Mouse (Mus musculus) forebrain, embryonic 14.5 days (tissue): Measurements from ENCODE around the gene Rab3il1. TPM values are rescaled to one million over a fixed set of nuclear protein-coding genes. Genes with fewer than 3 reads are reported as not detected.

ENCODE experiments used
- ATAC-seq: fragments of 200-750 bp; cut with Nextera tagmentation; 2 replicates; pipeline ENCODE4 v1.8.0; 2017; ENCODE audit warnings: mild to moderate bottlenecking, moderate library complexity
- DNase-seq: peaks from one replicate; pipeline ENCODE4 v3.0.0-alpha.2; 2015; ENCODE audit warnings: low spot score
- H3K27ac ChIP-seq: fragments of 300-500 bp; sonication (generic); 2 replicates; pipeline ENCODE4 v1.5.1; 2014; ENCODE audit warnings: low read depth, mild to moderate bottlenecking, control low read depth, low read length, moderate library complexity
- H3K27me3 ChIP-seq: fragments of 300-500 bp; sonication (generic); replicated peaks from 2 replicates; pipeline ENCODE4 v1.6.1; 2014; ENCODE audit warnings: low read length, control low read depth, mixed read lengths; ENCODE audit not compliant: control insufficient read depth, insufficient read depth
- H3K36me3 ChIP-seq: fragments of 300-500 bp; sonication (generic); 2 replicates; pipeline ENCODE4 v1.6.1; 2014; ENCODE audit warnings: low read length, control low read depth; ENCODE audit not compliant: control insufficient read depth, insufficient read depth
- H3K4me1 ChIP-seq: fragments of 300-500 bp; sonication (generic); 2 replicates; pipeline ENCODE4 v1.6.1; 2014; ENCODE audit warnings: antibody characterized with exemption, low read length, control low read depth; ENCODE audit not compliant: control insufficient read depth, insufficient read depth
- H3K4me2 ChIP-seq: fragments of 300-500 bp; sonication (generic); 2 replicates; pipeline ENCODE4 v1.6.1; 2014; ENCODE audit warnings: mild to moderate bottlenecking, control low read depth, low read length
- H3K4me3 ChIP-seq: fragments of 300-500 bp; sonication (generic); 2 replicates; pipeline ENCODE4 v1.5.1; 2014; ENCODE audit warnings: low read depth, low read length, control low read depth
- H3K9ac ChIP-seq: fragments of 300-500 bp; sonication (generic); 2 replicates; pipeline ENCODE4 v1.6.1; 2014; ENCODE audit warnings: mild to moderate bottlenecking, low read length, control low read depth, moderate library complexity
- H3K9me3 ChIP-seq: fragments of 300-500 bp; sonication (generic); replicated peaks from 2 replicates; pipeline ENCODE4 v1.6.1; 2016; ENCODE audit warnings: low read length, control low read depth, mixed read lengths; ENCODE audit not compliant: control insufficient read depth
- WGBS: fragments of 180-500 bp; shearing (Covaris S2); extraction: QIAGEN DNeasy Blood & Tissue Kit; methylation state at CpG from one replicate; pipeline ENCODE4 v1.1.7; 2014; 5-methylcytosine and 5-hydroxymethylcytosine counted together
- polyA plus RNA-seq: library from polyadenylated mRNA; unstranded; fragments of >200 nt; fragmentation: Nextera tagmentation; extraction: Ambion mirVana; gene quantifications from 2 replicates; pipeline ENCODE4 v1.2.1, GENCODE M21; 2014

Rab3il1 gene
- polyA plus RNA-seq, 1 experiment from 2014 or later = 20.6 TPM

- peaks cover 99% of the 10 kb centered on the region for H3K36me3 ChIP-seq
- H3K4me3 ChIP-seq = no peak overlapping the region
- no peak overlapping the region for H3K9ac ChIP-seq
- H3K9me3 ChIP-seq = no peaks in the 10 kb centered on the region
- no peaks in the 10 kb centered on the region for H3K27me3 ChIP-seq
- ATAC-seq = no peak
- 89% methylated on average over 3 of the region's 3 CpGs for WGBS
- H3K4me2 ChIP-seq = no peak overlapping the region
- no peak for DNase-seq
- H3K4me1 ChIP-seq = no peaks in the 10 kb centered on the region
- no peak overlapping the region for H3K27ac ChIP-seq
These were observed 80.6 kb downstream of the Rab3il1 start for GRCm38 (mm10) chr19:10082105-10082504.

GRCm38 (mm10) chr19:10085454-10085853 is 84.0 kb downstream of the Rab3il1 start:
- no peaks in the 10 kb centered on the region for H3K9me3 ChIP-seq
- DNase-seq = no peak
- no peaks in the 10 kb centered on the region for H3K27me3 ChIP-seq
- no peak overlapping the region for H3K4me3 ChIP-seq
- WGBS = 93% methylated on average over 9 of the region's 9 CpGs
- H3K4me1 ChIP-seq = no peaks in the 10 kb centered on the region
- no peak overlapping the region for H3K27ac ChIP-seq
- H3K36me3 ChIP-seq = peaks cover 99% of the 10 kb centered on the region
- no peak overlapping the region for H3K9ac ChIP-seq
- no peak for ATAC-seq
- no peak overlapping the region for H3K4me2 ChIP-seq

- no peak overlapping the region for H3K4me3 ChIP-seq
- no peak overlapping the region for H3K27ac ChIP-seq
- H3K4me1 ChIP-seq = no peaks in the 10 kb centered on the region
- H3K4me2 ChIP-seq = no peak overlapping the region
- H3K36me3 ChIP-seq = peaks cover 99% of the 10 kb centered on the region
- DNase-seq (no peak), ATAC-seq (no peak)
- WGBS = 85% methylated on average over 4 of the region's 4 CpGs
- H3K9ac ChIP-seq = no peak overlapping the region
- H3K9me3 ChIP-seq = no peaks in the 10 kb centered on the region
- H3K27me3 ChIP-seq = no peaks in the 10 kb centered on the region
These were observed 85.5 kb downstream of the Rab3il1 start for GRCm38 (mm10) chr19:10086976-10087375.

Other genes with a start within 250 kb of the Rab3il1 start
- not detected in 2 replicates for gene Scgb2a2, start 154.1 kb upstream of the Rab3il1 start, polyA plus RNA-seq
- gene Incenp, start 102.1 kb upstream of the Rab3il1 start, polyA plus RNA-seq = 39.8 and 41.0 TPM in 2 replicates
- 1,442 and 1,550 TPM in 2 replicates for gene Fth1, start 21.1 kb upstream of the Rab3il1 start, polyA plus RNA-seq
- 1.1 and 1.4 TPM in 2 replicates for gene Best1, start within 50 bp of the Rab3il1 start, polyA plus RNA-seq
- 9.6 and 12.5 TPM in 2 replicates for gene Fads3, start 39.9 kb downstream of the Rab3il1 start, polyA plus RNA-seq
- gene Fads2, start 100.1 kb downstream of the Rab3il1 start, polyA plus RNA-seq = 71.1 and 71.5 TPM in 2 replicates
- 104 and 125 TPM in 2 replicates for gene Fads1, start 181.2 kb downstream of the Rab3il1 start, polyA plus RNA-seq
- gene Tmem258, start 202.3 kb downstream of the Rab3il1 start, polyA plus RNA-seq = 380 and 505 TPM in 2 replicates
- 53.4 and 63.9 TPM in 2 replicates for gene Fen1, start 202.5 kb downstream of the Rab3il1 start, polyA plus RNA-seq
- 0.20 and 0.40 TPM in 2 replicates for gene Myrf, start 239.1 kb downstream of the Rab3il1 start, polyA plus RNA-seq